Mouse (Mus musculus) Muller cell, postnatal 12 days (primary cell): ENCODE results near the gene Gm10160.

Experiments used
- DNase-seq: peaks from one replicate; pipeline ENCODE4 v3.0.0-alpha.2; 2015; ENCODE audit errors: inconsistent ontology term

Gene Gm10160

DNA sequence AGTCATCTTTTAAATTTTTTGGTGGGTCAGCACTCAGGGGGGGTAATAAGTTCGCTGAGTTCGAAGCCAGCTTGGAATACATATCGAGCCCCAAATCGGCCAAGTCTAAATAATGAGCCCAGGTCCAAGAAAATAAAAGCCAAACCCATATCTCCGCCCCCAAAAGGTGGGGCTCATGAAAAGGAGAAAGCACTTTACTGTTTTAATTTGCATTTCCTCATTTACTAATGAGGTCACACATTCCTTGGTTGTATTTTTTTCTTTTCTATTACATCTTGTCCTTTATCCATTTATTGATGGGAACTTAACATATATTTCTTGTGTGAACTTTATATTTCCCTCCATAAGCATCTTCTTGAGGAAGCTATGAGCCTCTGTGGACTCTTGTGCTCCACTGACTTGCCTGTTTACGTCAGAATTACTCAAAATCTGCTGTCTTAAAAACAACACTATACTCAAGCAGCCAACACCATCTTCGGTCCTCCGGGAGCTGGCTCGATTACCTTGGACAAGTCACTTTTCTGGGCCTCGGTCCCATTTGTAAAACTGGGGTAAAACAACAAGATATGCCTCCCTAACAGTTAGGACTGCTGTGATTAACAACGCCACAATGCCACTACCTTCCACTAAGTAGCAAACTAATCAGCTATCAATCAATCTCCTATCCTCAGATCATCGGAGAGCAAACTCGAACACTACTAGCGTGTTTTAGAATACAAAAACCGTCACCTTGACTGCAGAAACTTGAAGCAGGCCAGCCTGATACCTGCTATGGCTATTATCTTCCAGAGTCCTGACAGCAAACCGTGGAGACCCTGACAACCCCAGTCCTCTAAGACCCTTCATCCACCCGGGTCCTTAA, 27.6 kb downstream of the Gm10160 start:
- peak; percentile 19 for DNase-seq

DNA sequence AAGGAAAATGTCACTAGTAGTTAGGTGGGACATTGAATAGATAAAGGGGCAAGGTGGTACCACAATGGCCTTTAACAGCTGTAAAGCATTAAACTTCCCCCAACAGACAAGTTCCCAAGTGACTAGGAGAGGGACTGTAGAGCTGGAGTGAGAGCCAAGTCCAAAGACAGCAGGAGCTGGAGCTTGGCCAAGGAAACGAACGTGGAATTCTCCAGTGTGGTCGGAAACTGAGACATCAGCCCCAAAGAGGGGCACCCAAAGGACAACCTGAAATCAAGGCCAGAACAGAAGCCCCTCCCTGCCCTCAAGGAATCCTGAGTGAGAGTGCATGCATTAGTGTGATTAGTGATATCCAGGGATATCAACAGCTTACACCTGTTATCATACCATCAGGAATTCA, 30.2 kb downstream of the Gm10160 start:
- peak; percentile 36 for DNase-seq

DNA sequence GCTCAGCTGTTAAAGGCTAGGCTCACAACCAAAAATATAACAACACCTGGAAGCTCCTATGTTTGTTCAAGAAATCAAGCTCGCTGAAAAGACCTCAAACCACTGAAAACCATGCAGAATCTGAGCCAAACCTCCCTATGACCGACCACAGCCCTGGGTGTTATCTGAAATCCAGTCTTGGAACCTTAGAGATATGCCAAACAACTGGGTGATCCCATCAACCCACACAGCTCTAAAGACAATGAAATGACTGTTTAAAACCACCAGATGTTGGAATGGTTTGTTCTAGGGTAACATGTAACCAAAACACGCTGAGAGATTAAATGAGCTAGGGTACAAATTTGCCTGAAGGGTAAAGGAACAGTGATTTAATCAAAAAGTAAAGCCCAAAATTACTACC, 30.7 kb downstream of the Gm10160 start:
- no peak for DNase-seq

DNA sequence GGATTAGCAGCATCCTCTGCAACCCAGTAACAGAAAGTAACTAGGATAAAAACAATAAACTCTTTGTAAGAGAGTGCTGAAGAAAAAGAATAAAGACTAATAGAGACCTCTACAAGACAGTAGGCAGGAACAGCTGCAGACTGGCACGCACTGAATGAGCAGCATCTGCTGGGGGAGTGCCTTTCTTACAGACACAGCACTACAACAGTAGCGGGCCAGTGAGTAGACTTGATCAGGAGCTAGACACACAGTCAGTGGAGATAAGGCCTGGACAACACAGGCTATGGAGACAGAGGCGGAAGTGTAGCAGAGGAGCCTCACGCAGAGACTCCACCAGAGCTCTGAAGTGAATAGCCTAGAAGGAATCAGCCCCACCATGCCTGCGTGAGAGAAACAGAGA, 49.5 kb downstream of the Gm10160 start:
- DNase-seq = no peak
